Mouse (Mus musculus) intestine, embryonic 15.5 days (tissue): Measurements from ENCODE around the gene Zfp334. TPM values are rescaled to one million over a fixed set of nuclear protein-coding genes. Genes with fewer than 3 reads are reported as not detected.

ENCODE experiments used
- ATAC-seq: fragments of 200-750 bp; cut with Nextera tagmentation; 2 replicates; pipeline ENCODE4 v1.8.0; 2017; ENCODE audit warnings: moderate TSS enrichment, moderate library complexity
- H3K27ac ChIP-seq: fragments of 300-500 bp; sonication (generic); 2 replicates; pipeline ENCODE4 v1.5.1; 2015; ENCODE audit warnings: mild to moderate bottlenecking, inconsistent platforms
- H3K27me3 ChIP-seq: fragments of 300-500 bp; sonication (generic); replicated peaks from 2 replicates; pipeline ENCODE4 v1.6.1; 2015; ENCODE audit warnings: inconsistent platforms
- H3K36me3 ChIP-seq: fragments of 300-500 bp; sonication (generic); 2 replicates; pipeline ENCODE4 v1.6.1; 2015; ENCODE audit warnings: inconsistent platforms
- H3K4me1 ChIP-seq: fragments of 300-500 bp; sonication (generic); replicated peaks from 2 replicates; pipeline ENCODE4 v1.6.1; 2015; ENCODE audit warnings: inconsistent platforms
- H3K4me2 ChIP-seq: fragments of 300-500 bp; sonication (generic); replicated peaks from 2 replicates; pipeline ENCODE4 v1.6.1; 2015; ENCODE audit warnings: mild to moderate bottlenecking, inconsistent platforms
- H3K4me3 ChIP-seq: fragments of 300-500 bp; sonication (generic); replicated peaks from 2 replicates; pipeline ENCODE4 v1.5.1; 2015; ENCODE audit warnings: inconsistent platforms
- H3K9ac ChIP-seq: fragments of 300-500 bp; sonication (generic); 2 replicates; pipeline ENCODE4 v1.6.1; 2015; ENCODE audit warnings: inconsistent platforms
- H3K9me3 ChIP-seq: fragments of 300-500 bp; sonication (generic); 2 replicates; pipeline ENCODE4 v1.6.1; 2016; ENCODE audit warnings: inconsistent platforms
- WGBS: fragments of 180-500 bp; shearing (Covaris S2); methylation state at CpG from one replicate; pipeline ENCODE4 v1.1.7; 2015; 5-methylcytosine and 5-hydroxymethylcytosine counted together
- polyA plus RNA-seq: library from polyadenylated mRNA; unstranded; fragments of >200 nt; fragmentation: Nextera tagmentation; extraction: Ambion mirVana; gene quantifications from 2 replicates; pipeline ENCODE4 v1.2.1, GENCODE M21; 2015

The Zfp334 gene
- polyA plus RNA-seq, 1 experiment from 2014 or later, result 5.0 TPM

- H3K9ac ChIP-seq, result no peak overlapping the region
- no peaks in the 10 kb centered on the region for H3K9me3 ChIP-seq
- WGBS, result 76% methylated on average over 3 of the region's 3 CpGs
- ATAC-seq, result no peak
- H3K4me3 ChIP-seq, result no peak overlapping the region
- no peak overlapping the region for H3K4me2 ChIP-seq
- peaks cover 11% of the 10 kb centered on the region; the same call in 1 of the 2 replicates for H3K27me3 ChIP-seq
- H3K36me3 ChIP-seq, result no peaks in the 10 kb centered on the region
- no peak overlapping the region for H3K27ac ChIP-seq
- peaks cover 16% of the 10 kb centered on the region for H3K4me1 ChIP-seq
These were observed 17.7 kb downstream of the Zfp334 start for GRCm38 (mm10) chr2:165370348-165370747.

- Histone ChIP-seq H3K9ac (no peak within 1 kb of the TSS), H3K27me3 (peaks cover 11% of the 10 kb centered on the region), H3K36me3 (no peaks in the 10 kb centered on the region), H3K4me3 (peak within 1 kb of the TSS; percentile 23; the same call in 1 of the 2 replicates), H3K9me3 (no peaks in the 10 kb centered on the region), H3K4me1 (peaks cover 18% of the 10 kb centered on the region), H3K4me2 (peak within 1 kb of the TSS; percentile 60), H3K27ac (no peak within 1 kb of the TSS)
- no peak for ATAC-seq
- 3% methylated on average over 27 of the region's 27 CpGs for WGBS
These were observed 19.6 kb downstream of the Zfp334 start, which contains the start of gene Zfp663 for GRCm38 (mm10) chr2:165368496-165368895. Zfp663 (minus strand) TSS chr2:165368729.

GRCm38 (mm10) chr2:165367868-165368439, 20.1 kb downstream of the Zfp334 start:
- Histone ChIP-seq H3K9me3 (no peaks in the 10 kb centered on the region), H3K4me1 (peaks cover 18% of the 10 kb centered on the region), H3K4me2 (peak overlapping the region; percentile 60), H3K36me3 (no peaks in the 10 kb centered on the region), H3K9ac (no peak overlapping the region), H3K27ac (no peak overlapping the region), H3K4me3 (peak overlapping the region; percentile 23; the same call in 1 of the 2 replicates), H3K27me3 (peaks cover 11% of the 10 kb centered on the region)
- ATAC-seq, result no peak; the same call in 1 of the 2 replicates
- WGBS, result 3% methylated on average over 13 of the region's 13 CpGs

- H3K4me3 ChIP-seq, result no peak overlapping the region
These were observed 21.0 kb downstream of the Zfp334 start for GRCm38 (mm10) chr2:165367047-165367520.

GRCm38 (mm10) chr2:165364334-165365091, 23.5 kb downstream of the Zfp334 start:
- H3K4me2 ChIP-seq, result peak overlapping the region; percentile 41
- H3K4me1 ChIP-seq, result peaks cover 18% of the 10 kb centered on the region
- H3K27ac ChIP-seq, result no peak overlapping the region
- H3K9ac ChIP-seq, result no peak overlapping the region
- WGBS, result 13% methylated on average over 21 of the region's 21 CpGs
- ATAC-seq, result no peak
- H3K9me3 ChIP-seq, result no peaks in the 10 kb centered on the region
- no peak overlapping the region for H3K4me3 ChIP-seq
- H3K27me3 ChIP-seq, result peaks cover 15% of the 10 kb centered on the region
- no peaks in the 10 kb centered on the region for H3K36me3 ChIP-seq

More at GRCm38 (mm10) chr2:165367047-165367520, 21.0 kb downstream of the Zfp334 start:
- H3K9me3 ChIP-seq, result no peaks in the 10 kb centered on the region
- H3K27ac ChIP-seq, result no peak overlapping the region
- ATAC-seq, result peak; percentile 83
- no peaks in the 10 kb centered on the region for H3K36me3 ChIP-seq
- peaks cover 18% of the 10 kb centered on the region for H3K4me1 ChIP-seq
- peaks cover 15% of the 10 kb centered on the region for H3K27me3 ChIP-seq
- 2% methylated on average over 6 of the region's 8 CpGs for WGBS
- H3K9ac ChIP-seq, result no peak overlapping the region
- peak overlapping the region; percentile 45 for H3K4me2 ChIP-seq

- H3K4me3 ChIP-seq, result no peak overlapping the region
- 87% methylated on average over 6 of the region's 6 CpGs for WGBS
- H3K4me1 ChIP-seq, result peaks cover 14% of the 10 kb centered on the region
- H3K27me3 ChIP-seq, result peaks cover 8% of the 10 kb centered on the region
- H3K9me3 ChIP-seq, result no peaks in the 10 kb centered on the region
- H3K27ac ChIP-seq, result no peak overlapping the region
- H3K4me2 ChIP-seq, result no peak overlapping the region
- no peaks in the 10 kb centered on the region for H3K36me3 ChIP-seq
- no peak for ATAC-seq
- no peak overlapping the region for H3K9ac ChIP-seq
These were observed 24.8 kb downstream of the Zfp334 start for GRCm38 (mm10) chr2:165363282-165363681.

- H3K4me3 ChIP-seq, result no peak overlapping the region
- H3K9ac ChIP-seq, result no peak overlapping the region
- H3K9me3 ChIP-seq, result no peaks in the 10 kb centered on the region
- peaks cover 4% of the 10 kb centered on the region; the same call in 1 of the 2 replicates for H3K27me3 ChIP-seq
- 0% methylated on average over 1 of the region's 1 CpGs for WGBS
- peaks cover 2% of the 10 kb centered on the region; the same call in 1 of the 2 replicates for H3K4me1 ChIP-seq
- H3K4me2 ChIP-seq, result no peak overlapping the region
- no peaks in the 10 kb centered on the region for H3K36me3 ChIP-seq
- H3K27ac ChIP-seq, result no peak overlapping the region
- no peak for ATAC-seq
These were observed 27.2 kb downstream of the Zfp334 start for GRCm38 (mm10) chr2:165360861-165361260.

- Histone ChIP-seq H3K36me3 (no peaks in the 10 kb centered on the region), H3K9me3 (0 out of 2 replicates have a peak, but pooled peaks cover 2% of the 10 kb centered on the region), H3K27me3 (no peaks in the 10 kb centered on the region), H3K4me3 (no peak overlapping the region), H3K9ac (no peak overlapping the region), H3K4me2 (no peak overlapping the region), H3K4me1 (no peaks in the 10 kb centered on the region), H3K27ac (no peak overlapping the region)
- 89% methylated on average over 20 of the region's 20 CpGs for WGBS
- no peak for ATAC-seq
These were observed 36.1 kb downstream of the Zfp334 start for GRCm38 (mm10) chr2:165351828-165352513.

- Histone ChIP-seq H3K4me3 (no peak overlapping the region), H3K4me1 (no peaks in the 10 kb centered on the region), H3K36me3 (no peaks in the 10 kb centered on the region), H3K4me2 (no peak overlapping the region), H3K27me3 (no peaks in the 10 kb centered on the region), H3K27ac (no peak overlapping the region), H3K9ac (no peak overlapping the region), H3K9me3 (0 out of 2 replicates have a peak, but pooled peaks cover 2% of the 10 kb centered on the region)
- WGBS, result 21% methylated on average over 8 of the region's 8 CpGs
- ATAC-seq, result no peak
These were observed 38.6 kb downstream of the Zfp334 start for GRCm38 (mm10) chr2:165349466-165349865.

- H3K27me3 ChIP-seq, result no peaks in the 10 kb centered on the region
- H3K27ac ChIP-seq, result no peak overlapping the region
- ATAC-seq, result no peak
- no peak overlapping the region for H3K4me3 ChIP-seq
- H3K9me3 ChIP-seq, result no peaks in the 10 kb centered on the region
- H3K4me2 ChIP-seq, result no peak overlapping the region
- H3K4me1 ChIP-seq, result no peaks in the 10 kb centered on the region
- H3K9ac ChIP-seq, result no peak overlapping the region
- 81% methylated on average over 5 of the region's 5 CpGs for WGBS
- no peaks in the 10 kb centered on the region for H3K36me3 ChIP-seq
These were observed 41.9 kb downstream of the Zfp334 start for GRCm38 (mm10) chr2:165346180-165346579.

- WGBS, result 18% methylated on average over 3 of the region's 3 CpGs
- 0 out of 2 replicates have a peak, but pooled peaks cover 3% of the 10 kb centered on the region for H3K27me3 ChIP-seq
- no peaks in the 10 kb centered on the region for H3K9me3 ChIP-seq
- H3K9ac ChIP-seq, result no peak overlapping the region
- H3K4me2 ChIP-seq, result no peak overlapping the region
- H3K4me1 ChIP-seq, result no peaks in the 10 kb centered on the region
- no peak overlapping the region for H3K27ac ChIP-seq
- H3K36me3 ChIP-seq, result no peaks in the 10 kb centered on the region
- no peak overlapping the region for H3K4me3 ChIP-seq
- ATAC-seq, result 0 out of 2 replicates have a peak, but pooled peaks have one; percentile 30
These were observed 50.9 kb downstream of the Zfp334 start for GRCm38 (mm10) chr2:165337191-165337590.
